In the genomic region with DNA sequence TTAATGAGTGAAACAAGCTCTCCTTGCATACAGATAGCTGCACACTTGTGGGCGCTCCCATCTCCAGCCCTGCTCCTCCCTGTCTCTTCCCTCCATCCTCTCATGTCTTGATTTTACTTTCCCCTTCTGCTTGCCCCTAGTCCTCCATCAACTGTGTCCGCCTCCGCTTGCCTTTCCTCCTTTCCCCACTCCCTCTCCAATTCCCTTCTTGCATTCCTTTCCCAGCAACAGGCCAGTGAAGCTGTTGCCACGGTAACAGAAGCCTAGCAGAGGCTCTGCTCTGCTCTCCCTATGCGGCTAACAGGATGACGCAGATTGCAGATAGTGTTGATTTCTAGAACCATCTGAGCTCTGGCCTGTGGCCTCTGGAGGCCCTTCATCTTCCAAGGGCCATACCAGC, we compare ENCODE assay signal across 8 mouse cellular contexts. TPM values are rescaled to one million over a fixed set of nuclear protein-coding genes. Genes with fewer than 3 reads are reported as not detected.
DNase-seq lines count a peak whose midpoint lies in the region; ATAC-seq and TF ChIP-seq lines count a peak whose summit lies in the region.

No protein-coding gene starts in this region.

- ATAC-seq in hindbrain, embryonic 11.5 days (ENCODE audit: low FRiP score): peak; percentile 66
- ATAC-seq in limb, embryonic 12.5 days (ENCODE audit: insufficient number of reproducible peaks, insufficient read depth, low FRiP score, low TSS enrichment, low read depth): no peak
- no peak for ATAC-seq in erythroid progenitor cell, adult 5-6 weeks (replicated peaks; ENCODE audit: low FRiP score, poor library complexity, severe bottlenecking)
- no peak for ATAC-seq in heart, embryonic 11.5 days (replicated peaks; ENCODE audit: insufficient number of reproducible peaks, low FRiP score, low TSS enrichment)

- WGBS in hindbrain, embryonic 11.5 days: 13% methylated on average over 6 of the region's 6 CpGs
- 16% methylated on average over 6 of the region's 6 CpGs for WGBS in limb, embryonic 12.5 days
- WGBS in lung, adult 2 months: 56% methylated on average over 6 of the region's 6 CpGs
- 25% methylated on average over 6 of the region's 6 CpGs for WGBS in heart, embryonic 11.5 days (ENCODE audit: insufficient replicate concordance)

- no peaks in the 10 kb centered on the region for H3K27me3 ChIP-seq in hindbrain, embryonic 11.5 days (ENCODE audit: control insufficient read depth, insufficient read depth, low read length)
- peaks cover 6% of the 10 kb centered on the region; the same call in 1 of the 2 replicates for H3K27me3 ChIP-seq in limb, embryonic 12.5 days
- H3K27me3 ChIP-seq in heart, embryonic 11.5 days (ENCODE audit: control insufficient read depth, insufficient read depth, low read length): no peaks in the 10 kb centered on the region

- no peak overlapping the region for H3K4me3 ChIP-seq in brown adipose tissue, adult 24 weeks (ENCODE audit: insufficient read depth, low read depth, low read length)
- no peak overlapping the region for H3K4me3 ChIP-seq in hindbrain, embryonic 11.5 days (ENCODE audit: low read depth, low read length)
- H3K4me3 ChIP-seq in limb, embryonic 12.5 days (replicated peaks): no peak overlapping the region
- no peak overlapping the region for H3K4me3 ChIP-seq in lung, adult 2 months (replicated peaks; ENCODE audit: extremely low read depth, low read depth, low read length)
- H3K4me3 ChIP-seq in heart, embryonic 11.5 days (ENCODE audit: low read depth, low read length): no peak overlapping the region

- TF ChIP-seq POLR2A in lung, adult 2 months (IDR thresholded peaks at IDR 0.05; ENCODE audit: borderline replicate concordance, extremely low read depth, low read depth, low read length): no peak

- H3K36me3 ChIP-seq in hindbrain, embryonic 11.5 days (ENCODE audit: control insufficient read depth, insufficient read depth, low read length): no peaks in the 10 kb centered on the region
- no peaks in the 10 kb centered on the region for H3K36me3 ChIP-seq in limb, embryonic 12.5 days
- no peaks in the 10 kb centered on the region for H3K36me3 ChIP-seq in heart, embryonic 11.5 days (ENCODE audit: control insufficient read depth, insufficient read depth, low read length)

- DNase-seq in Muller cell, postnatal 12 days (ENCODE audit: inconsistent ontology term): peak; percentile 63
- DNase-seq in hindbrain, embryonic 11.5 days (ENCODE audit: low spot score): peak; percentile 77
- DNase-seq in right cerebral cortex, postnatal 36 days (ENCODE audit: low spot score in 2 of 2): peak; percentile 48 to 71
- no peak for DNase-seq in lung, adult 2 months

- no peak overlapping the region for H3K4me2 ChIP-seq in hindbrain, embryonic 11.5 days (replicated peaks; ENCODE audit: low read depth, low read length)
- peak overlapping the region; percentile 39 for H3K4me2 ChIP-seq in limb, embryonic 12.5 days
- no peak overlapping the region for H3K4me2 ChIP-seq in heart, embryonic 11.5 days

- H3K27ac ChIP-seq in brown adipose tissue, adult 24 weeks (replicated peaks; ENCODE audit: low read depth, low read length): peak overlapping the region; percentile 66
- H3K27ac ChIP-seq in hindbrain, embryonic 11.5 days (ENCODE audit: low read depth, low read length): 0 out of 2 replicates have a peak overlapping the region, but pooled peaks have one; percentile 39
- peak overlapping the region; percentile 80 for H3K27ac ChIP-seq in limb, embryonic 12.5 days
- H3K27ac ChIP-seq in heart, embryonic 11.5 days (ENCODE audit: low read depth, low read length): no peak overlapping the region

- no peaks in the 10 kb centered on the region for H3K9me3 ChIP-seq in hindbrain, embryonic 11.5 days (ENCODE audit: control insufficient read depth, low read length)
- H3K9me3 ChIP-seq in limb, embryonic 12.5 days: no peaks in the 10 kb centered on the region
- H3K9me3 ChIP-seq in heart, embryonic 11.5 days (replicated peaks; ENCODE audit: control insufficient read depth, low read length): no peaks in the 10 kb centered on the region

- no peak overlapping the region for H3K9ac ChIP-seq in hindbrain, embryonic 11.5 days (ENCODE audit: low read depth, low read length)
- H3K9ac ChIP-seq in limb, embryonic 12.5 days (replicated peaks): no peak overlapping the region
- no peak overlapping the region for H3K9ac ChIP-seq in heart, embryonic 11.5 days (ENCODE audit: low read depth, low read length)

- no peak for TF ChIP-seq CTCF in lung, adult 2 months (IDR thresholded peaks at IDR 0.05; ENCODE audit: insufficient read depth, low read length)

- H3K4me1 ChIP-seq in brown adipose tissue, adult 24 weeks (ENCODE audit: control insufficient read depth, insufficient read depth, insufficient read length, low read length): peaks cover 11% of the 10 kb centered on the region; the same call in 1 of the 2 replicates
- peaks cover 13% of the 10 kb centered on the region for H3K4me1 ChIP-seq in hindbrain, embryonic 11.5 days (replicated peaks; ENCODE audit: control insufficient read depth, insufficient read depth, low read length)
- peaks cover 75% of the 10 kb centered on the region for H3K4me1 ChIP-seq in limb, embryonic 12.5 days (replicated peaks)
- no peaks in the 10 kb centered on the region; the same call in 1 of the 2 replicates for H3K4me1 ChIP-seq in lung, adult 2 months (ENCODE audit: control insufficient read depth, insufficient read depth, low read length)
- no peaks in the 10 kb centered on the region for H3K4me1 ChIP-seq in heart, embryonic 11.5 days (ENCODE audit: control insufficient read depth, insufficient read depth, low read length)

RNA-seq across cellular contexts. Expression of a gene that starts 21.9 kb away (rescaled TPM):
- 26.0 and 32.0 TPM in 2 replicates for polyA plus RNA-seq in brown adipose tissue, adult 24 weeks (2012; ENCODE audit: insufficient read depth, insufficient read length, missing spikeins)
- 112 and 119 TPM in 2 replicates for polyA plus RNA-seq in hindbrain, embryonic 11.5 days (2014; fragmentation: Nextera tagmentation; extraction: Ambion mirVana)
- polyA plus RNA-seq in limb, embryonic 12.5 days (2016; fragmentation: Nextera tagmentation; extraction: Ambion mirVana): 97.0 and 98.2 TPM in 2 replicates
- 119 and 127 TPM in 2 replicates for polyA plus RNA-seq in lung, adult 2 months (2012; rRNA removed)
- 4.6 and 12.3 TPM in 2 replicates for total RNA-seq in erythroid progenitor cell, adult 5-6 weeks (2015; ENCODE audit: low replicate concordance)
- total RNA-seq in erythroid progenitor cell, adult 5-6 weeks (2017; ENCODE audit: low replicate concordance): 8.2 and 21.4 TPM in 2 replicates
- polyA plus RNA-seq in heart, embryonic 11.5 days (2014; fragmentation: Nextera tagmentation; extraction: Ambion mirVana): 77.2 and 78.2 TPM in 2 replicates

RNA-seq across cellular contexts. Expression of a gene that starts 22.5 kb away (rescaled TPM):
- 1.9 and 2.4 TPM in 2 replicates for polyA plus RNA-seq in brown adipose tissue, adult 24 weeks (2012; ENCODE audit: insufficient read depth, insufficient read length, missing spikeins)
- polyA plus RNA-seq in hindbrain, embryonic 11.5 days (2014; fragmentation: Nextera tagmentation; extraction: Ambion mirVana): 3.5 and 5.4 TPM in 2 replicates
- polyA plus RNA-seq in limb, embryonic 12.5 days (2016; fragmentation: Nextera tagmentation; extraction: Ambion mirVana): 8.8 and 11.1 TPM in 2 replicates
- 15.7 and 18.3 TPM in 2 replicates for polyA plus RNA-seq in lung, adult 2 months (2012; rRNA removed)
- 0.84 and 2.5 TPM in 2 replicates for total RNA-seq in erythroid progenitor cell, adult 5-6 weeks (2015; ENCODE audit: low replicate concordance)
- 4.2 and 11.4 TPM in 2 replicates for total RNA-seq in erythroid progenitor cell, adult 5-6 weeks (2017; ENCODE audit: low replicate concordance)
- 3.3 and 5.6 TPM in 2 replicates for polyA plus RNA-seq in heart, embryonic 11.5 days (2014; fragmentation: Nextera tagmentation; extraction: Ambion mirVana)
